Mouse (Mus musculus) adrenal gland, postnatal 4 days (tissue): ENCODE results near the gene Nupl1. TPM values are rescaled to one million over a fixed set of nuclear protein-coding genes. Genes with fewer than 3 reads are reported as not detected.

Experiments used
- DNase-seq, 2 experiments: peaks; one replicate each; pipeline ENCODE4 v3.0.0; 2021 to 2022; ENCODE audit warnings: low spot score in 2 of 2, mixed read lengths in 2 of 2
- long read RNA-seq, 2 experiments: library from polyadenylated mRNA; stranded (forward); transcript quantifications; one replicate each; pipeline ENCODE4 v2.0.0; 2021
- total RNA-seq, 2 experiments: library from RNA; stranded (reverse); gene quantifications; 2 replicates each; pipeline ENCODE4 v1.2.3; 2021

Nupl1 gene
- total RNA-seq, result not detected
- long read RNA-seq, experiment 1, partial matches to known transcripts, result 1 of 1 reads
- long read RNA-seq, experiment 1, other reads (novel, unspliced or antisense), result 0 of 1 reads
- long read RNA-seq, experiment 2, partial matches to known transcripts, result 2 of 2 reads
- long read RNA-seq, experiment 2, other reads (novel, unspliced or antisense), result 0 of 2 reads

DNA sequence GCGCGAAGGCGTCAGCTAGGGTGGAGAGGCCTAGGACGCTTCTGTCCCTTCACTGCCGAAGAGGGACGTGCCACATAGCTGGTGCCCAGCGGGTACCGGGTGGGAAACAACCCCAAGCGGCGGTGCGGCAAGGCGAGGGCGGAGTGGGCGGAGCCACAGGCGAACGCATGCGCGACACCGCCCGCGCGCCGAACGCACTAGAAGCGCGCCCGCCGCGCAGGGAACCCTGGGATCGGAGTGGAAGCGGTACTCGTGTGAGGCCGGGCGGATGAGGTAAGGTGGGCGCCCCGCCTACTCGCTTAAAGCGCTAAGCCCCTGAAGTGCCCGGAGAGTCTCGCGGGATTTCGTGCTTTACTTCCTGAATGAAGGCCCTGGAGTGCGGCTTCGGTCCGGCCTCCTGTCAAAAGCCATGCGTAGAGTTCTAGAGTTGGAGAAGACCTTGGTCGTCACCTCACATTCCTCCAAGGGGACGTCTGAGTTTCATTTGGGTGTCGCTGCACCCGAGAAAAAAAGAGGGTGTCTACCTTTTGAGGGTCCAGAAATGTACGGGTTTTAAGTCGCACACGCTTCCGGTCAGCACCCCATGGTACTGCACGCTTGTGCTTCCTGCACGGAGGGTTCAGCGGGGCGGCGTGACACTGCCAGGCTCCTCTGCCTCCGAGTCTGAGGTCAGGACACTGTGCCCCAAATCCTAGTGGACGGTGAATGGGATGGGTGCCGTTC, at the start of gene Nupl1, which contains the start of gene Gm49336:
Gene Nupl1, minus strand, starts transcription at position 151 of the 723 bp plus-strand sequence.
Gene Gm49336, minus strand, starts transcription at position 227 of the 723 bp plus-strand sequence.
- peak; percentile 89 to 94 for DNase-seq

DNA sequence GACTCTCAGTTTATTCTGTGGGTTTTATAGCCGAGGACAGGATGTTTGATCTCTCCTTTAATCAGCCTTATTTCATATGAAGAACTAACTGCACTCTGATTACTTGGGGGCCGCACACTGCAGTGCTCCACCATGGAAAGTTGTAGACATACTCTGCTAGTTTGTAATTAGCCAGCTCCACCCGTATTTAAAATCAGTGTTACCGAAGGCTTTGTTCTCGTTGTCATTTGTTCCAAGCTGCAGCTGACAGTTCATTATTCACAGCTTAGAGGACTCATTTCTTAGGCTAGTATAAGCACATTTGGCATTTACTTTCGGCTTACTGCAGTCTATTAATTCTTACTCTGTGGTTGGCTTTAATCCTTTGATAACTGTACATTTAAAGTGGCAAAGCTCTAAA, 49.8 kb upstream of the Nupl1 start:
- DNase-seq, result no peak

DNA sequence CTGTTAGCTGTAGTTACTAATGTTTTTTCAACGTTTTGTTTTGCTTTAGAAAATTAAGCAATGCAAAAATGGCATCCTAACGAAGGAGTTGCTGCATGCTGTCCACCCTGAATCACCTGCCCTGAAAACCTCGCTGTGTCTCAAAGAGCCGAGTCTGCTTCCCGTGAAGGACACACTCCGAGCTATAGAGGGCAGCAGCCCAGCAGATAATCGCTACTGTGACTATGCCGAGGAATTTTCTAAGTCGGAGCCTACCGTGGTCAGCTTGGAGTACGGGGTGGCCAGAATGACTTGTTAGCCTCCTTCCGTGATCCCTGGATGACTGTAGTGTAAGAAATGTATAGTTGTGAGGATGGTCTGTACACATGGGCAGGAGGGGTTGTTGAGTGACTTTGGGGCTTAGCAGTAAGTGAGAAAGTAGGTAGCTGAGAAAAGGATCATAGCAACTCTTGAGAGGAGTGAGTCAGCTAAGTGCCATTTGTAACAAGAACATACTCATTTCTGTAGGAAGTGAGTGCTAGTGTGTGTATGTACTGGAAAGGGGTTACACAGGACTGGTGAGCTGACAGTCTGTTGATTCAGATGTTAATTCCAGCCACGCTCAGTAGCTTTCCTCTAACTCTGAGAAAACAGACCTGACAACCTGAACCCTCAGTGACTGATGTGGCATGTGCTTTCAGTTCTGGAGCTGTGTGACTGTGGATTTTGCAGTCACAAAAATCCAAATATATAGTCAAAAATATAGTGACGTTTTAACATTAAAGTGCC, 49.2 kb upstream of the Nupl1 start:
- DNase-seq, result no peak

DNA sequence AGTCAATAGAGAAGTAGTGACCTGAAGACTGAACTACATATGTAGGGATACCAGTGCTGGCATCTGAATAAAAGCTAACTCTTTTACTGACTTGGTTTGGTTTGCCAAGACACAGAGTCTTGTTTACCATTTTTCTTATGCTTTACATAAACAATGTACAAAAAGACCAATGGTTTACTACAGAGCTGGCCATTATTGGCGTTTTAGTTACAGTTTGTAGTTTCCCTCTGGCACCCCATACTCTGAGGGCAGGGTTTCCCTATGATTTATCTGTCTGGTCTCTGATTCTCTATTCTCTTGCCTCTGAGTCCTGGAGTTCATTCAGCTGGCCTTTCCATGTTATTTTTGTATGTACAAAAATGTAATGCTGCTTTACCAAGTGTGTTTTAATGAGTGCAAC, 44.3 kb upstream of the Nupl1 start:
- no peak for DNase-seq

DNA sequence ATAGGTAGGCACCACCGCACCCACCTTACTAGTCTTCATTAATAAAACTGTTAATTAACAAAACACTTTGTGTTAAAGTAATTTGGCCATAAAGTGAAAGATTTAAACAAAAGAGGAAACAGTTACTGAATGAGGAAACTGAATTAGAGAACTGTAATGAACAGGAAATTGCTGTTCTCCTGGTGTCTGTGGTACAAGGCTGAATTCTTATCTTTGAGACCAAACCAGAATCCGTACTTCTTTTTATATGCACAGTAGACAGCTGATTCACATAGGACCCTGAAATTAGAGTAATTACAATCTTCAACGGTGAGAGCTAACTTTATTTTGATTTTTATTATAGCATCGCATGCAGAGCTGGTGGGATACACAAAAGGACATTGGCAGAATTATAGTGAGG, 39.1 kb upstream of the Nupl1 start:
- DNase-seq, result no peak

DNA sequence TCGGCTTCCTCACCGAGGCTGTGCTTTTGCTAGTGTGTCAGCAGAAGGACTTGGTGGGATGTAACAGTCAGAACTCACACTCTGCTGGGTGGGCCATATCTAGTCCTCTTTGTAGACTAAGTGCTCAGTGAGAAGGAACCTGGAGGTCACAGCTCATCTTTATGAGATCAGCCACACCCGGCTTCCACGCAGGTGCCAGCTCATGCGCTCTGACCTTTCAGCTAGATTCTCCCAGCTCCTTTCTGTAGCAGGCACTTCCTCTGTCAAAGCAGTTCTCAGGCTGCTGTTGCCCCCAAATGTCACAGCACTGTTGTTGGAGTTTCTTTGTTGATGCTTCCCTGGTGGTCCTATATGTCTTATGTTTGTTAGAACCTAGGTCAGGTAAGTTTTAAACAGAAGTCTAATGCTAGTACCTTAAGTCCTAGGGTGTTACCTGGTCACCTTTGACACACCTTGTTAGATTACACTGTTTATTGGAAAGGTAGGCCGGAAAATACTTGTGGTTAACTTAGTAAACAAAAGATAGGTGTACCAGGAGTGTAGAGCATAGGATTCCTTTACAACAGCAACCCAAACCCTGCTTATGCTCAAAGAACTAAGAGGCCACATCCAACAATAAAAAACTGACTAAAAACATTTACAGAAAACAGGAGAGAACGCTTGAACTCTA, 35.1 kb upstream of the Nupl1 start:
- no peak for DNase-seq

DNA sequence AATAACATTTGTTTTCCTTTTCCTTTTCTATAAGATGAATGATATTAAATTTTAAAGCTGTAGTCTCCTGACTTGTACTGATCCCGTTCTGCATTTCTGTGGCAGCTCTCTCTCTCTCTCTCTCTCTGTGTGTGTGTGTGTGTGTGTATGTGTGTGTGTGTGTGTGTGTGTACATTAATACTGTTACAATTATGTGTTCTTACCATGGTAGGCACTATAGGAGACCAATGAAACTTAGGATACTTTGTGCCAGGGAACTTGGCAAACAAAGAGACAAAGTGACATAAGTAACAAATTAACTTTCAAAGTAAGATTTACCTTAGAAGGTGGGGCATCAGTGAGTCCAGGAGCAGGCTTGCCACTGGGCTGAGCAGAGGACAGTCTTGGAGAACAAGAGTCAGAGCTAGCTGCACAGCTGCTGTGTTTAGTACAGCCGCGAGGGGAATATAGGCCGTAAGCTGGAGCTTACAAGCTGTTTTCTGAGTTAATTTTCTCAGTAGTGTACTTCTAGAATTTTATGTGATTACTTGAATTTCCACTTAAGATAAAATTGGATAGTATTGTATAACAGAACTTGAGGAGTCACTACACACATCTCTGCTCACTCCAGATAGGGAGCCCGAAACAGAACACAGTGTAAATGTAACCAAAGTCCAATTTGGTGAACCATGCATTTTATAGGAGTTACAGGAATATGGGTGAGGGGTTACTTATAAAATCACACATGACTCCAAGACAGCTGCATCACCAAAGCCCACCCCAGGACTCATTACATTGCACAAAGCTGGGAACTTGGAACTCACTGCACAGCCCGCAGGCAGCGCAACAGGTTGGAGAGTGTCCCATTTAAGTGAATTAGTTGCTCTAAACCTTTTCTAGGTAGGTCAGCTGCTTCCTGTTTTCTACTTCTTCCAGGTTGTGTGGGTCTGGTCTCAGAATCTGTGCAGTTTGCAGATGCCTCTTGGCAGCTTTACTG, 24.4 kb upstream of the Nupl1 start:
- no peak for DNase-seq

DNA sequence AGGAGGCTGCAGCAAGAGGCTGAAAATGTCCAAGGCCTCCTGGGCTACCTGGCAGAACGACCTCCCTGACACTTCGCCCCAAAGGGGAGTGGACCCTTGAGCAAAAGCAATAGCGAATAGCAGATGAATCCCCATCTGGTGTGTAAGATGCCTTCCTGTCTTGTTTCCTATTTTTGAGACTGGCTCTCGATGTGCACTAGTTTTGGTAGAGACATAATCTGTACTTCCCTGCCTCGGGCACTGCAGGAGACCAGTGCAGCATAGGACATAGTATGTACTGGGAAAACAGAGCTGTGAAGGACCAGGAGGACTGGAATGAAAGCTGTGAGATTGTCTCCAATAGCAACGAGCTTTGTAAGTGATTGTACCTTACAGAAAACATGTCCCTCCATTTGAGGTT, 22.1 kb upstream of the Nupl1 start:
- DNase-seq, result no peak

DNA sequence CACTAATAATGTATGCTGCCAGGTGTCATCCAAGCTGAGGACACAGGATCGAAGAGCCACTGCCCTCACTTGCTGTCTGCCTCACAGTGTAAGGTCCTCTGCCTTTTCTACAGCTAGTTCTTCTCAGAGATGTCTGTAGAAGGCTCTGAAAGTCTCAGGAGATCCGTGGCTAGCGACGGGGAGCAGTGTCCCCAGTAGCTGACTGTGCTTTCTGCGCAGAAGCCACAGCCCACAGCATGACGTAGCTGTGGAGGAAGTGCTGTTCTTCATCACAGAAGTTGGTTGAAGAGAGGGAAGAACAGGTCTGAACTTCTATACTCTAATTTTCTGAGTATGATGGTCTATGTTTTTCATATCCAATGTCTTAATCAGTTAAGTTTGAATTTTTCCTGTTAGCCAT, 18.1 kb upstream of the Nupl1 start:
- no peak for DNase-seq

DNA sequence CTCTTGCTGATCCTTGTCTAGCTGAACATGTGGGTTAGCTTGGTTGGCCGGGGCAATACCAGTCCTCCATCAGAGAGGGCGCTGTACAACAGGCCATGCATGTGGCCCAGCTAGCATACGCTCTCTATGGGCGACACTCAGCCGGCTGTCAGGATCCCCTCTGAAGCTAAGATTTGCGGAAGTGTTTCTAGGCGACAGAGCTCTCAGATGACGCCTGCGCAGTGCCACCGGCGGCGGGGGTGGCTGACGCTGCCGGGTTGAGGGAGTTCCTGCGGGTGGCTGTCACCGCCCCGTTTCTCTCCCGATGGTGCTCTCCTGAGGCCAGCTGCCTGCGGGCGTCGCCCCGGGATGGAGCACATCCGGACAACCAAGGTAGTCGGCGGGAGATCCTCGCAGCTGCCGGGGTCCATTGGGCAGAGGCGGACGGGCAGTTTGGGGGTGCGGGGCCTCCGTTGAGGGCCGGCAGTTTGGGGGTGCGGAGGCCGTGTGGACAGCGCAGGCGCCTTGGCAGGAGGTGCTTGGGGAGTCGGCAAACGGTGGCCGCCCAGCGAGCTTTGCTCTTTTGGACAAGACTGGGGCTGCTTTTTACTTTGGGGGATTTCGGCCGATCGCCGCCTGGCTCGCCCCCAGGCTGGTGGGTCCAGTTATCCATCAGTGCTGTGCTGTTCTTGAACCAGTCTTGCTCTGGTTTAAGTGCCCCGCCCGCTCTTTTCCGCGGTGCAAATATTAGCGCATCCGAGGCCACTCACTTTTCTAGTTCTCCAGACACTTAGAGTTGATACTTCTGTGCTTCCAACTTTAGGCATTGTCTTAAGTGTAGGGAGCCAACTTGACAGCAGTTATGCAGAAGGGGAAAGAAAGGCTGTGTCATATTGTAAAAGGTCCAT, 14.0 kb upstream of the Nupl1 start, which contains the start of gene Mtmr6:
Gene Mtmr6, plus strand, starts transcription at position 239 of the 887 bp plus-strand sequence.
- DNase-seq, result peak; percentile 69 to 85

DNA sequence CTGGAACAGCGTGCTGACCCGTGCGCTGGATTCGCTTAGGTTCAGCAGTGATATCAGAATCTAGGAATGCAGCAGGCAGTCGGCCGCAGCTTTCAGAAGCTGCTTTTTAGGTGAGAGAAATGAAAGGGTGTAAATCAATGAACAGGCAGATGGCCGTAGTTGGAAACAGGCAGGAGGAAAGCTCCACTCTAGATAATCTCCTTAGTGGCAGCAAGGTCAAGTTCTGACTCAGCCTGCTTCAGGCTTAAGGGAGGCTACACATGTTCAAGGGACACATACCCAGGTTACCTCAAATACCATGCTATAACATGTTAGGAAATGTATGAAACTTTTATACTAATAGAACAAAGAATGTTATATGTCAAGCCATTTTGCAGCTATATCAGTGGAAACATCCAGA, 11.1 kb upstream of the Nupl1 start:
- no peak for DNase-seq

DNA sequence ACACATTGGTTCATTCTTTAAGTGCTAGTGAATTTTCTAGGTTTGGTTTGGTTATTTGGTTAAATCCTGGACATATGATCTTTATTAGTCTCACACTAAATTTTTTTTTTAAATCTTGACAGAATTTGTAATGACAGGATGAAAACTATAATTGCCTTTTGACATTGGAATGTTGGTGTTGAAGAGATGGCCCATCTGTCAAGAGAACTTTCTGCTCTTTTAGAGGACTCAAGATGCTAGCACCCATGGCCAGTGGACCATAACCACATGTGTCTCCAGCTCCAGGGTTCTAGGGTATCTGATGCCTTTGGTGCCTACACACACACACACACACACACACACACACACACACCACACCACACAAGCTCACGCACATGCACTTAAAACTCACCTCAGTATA, 6.6 kb upstream of the Nupl1 start:
- no peak for DNase-seq

DNA sequence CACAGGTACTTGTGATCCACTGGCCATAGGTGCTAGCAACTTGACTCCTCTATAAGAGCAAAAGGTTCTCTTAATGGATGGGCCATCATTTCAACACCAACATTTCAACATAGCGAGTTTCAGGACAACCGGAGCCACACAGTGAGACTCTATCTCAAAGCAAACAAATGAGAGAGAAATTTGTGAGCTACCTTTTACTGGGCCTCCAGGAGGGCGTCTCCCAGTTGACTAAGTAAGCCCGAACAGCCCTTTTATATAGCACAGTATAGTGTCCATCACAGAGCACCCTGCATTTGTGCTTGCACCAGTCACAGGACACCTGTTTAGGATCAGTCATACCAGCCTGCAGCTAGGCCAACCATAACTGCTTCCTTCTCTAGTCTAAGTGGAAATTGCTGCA, 5.9 kb upstream of the Nupl1 start:
- no peak for DNase-seq

DNA sequence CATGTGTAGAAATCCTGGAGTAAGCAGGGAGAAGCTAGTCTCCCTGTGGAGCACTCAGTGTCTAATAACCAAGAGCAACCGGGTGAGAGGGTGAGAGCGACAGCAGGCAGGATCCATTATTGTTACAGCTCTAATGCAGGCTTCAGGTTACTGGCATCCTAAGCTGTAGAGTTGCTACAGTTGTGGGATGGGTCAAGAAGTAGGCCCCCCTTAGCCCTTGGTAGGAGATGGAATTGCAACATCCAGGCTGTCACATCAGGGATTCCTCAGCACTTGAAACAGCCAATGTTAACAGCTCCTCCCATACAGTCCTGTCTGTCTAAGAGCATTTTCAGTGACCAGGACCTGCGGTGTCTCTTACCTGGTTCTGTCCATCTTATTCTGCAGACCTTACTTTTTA, 5.1 kb upstream of the Nupl1 start:
- no peak for DNase-seq

DNA sequence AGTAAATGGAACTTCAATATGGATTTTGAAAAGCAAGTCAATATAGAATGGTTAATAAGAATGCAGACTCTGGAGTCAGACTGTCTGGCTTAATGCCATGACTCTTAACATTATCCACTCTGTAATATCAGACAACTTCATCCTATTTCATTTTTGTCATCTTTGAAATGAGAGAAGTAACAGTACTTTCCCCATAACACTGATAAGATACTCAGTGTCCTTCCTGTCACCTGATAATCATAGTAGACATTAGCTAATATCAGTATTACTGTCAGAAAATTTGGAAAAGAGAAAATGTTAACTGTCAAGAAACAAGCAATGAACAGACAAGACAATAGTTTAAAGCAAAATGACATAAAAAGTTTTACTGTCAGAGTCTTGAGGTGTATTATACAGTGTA, 3.5 kb upstream of the Nupl1 start:
- no peak for DNase-seq

DNA sequence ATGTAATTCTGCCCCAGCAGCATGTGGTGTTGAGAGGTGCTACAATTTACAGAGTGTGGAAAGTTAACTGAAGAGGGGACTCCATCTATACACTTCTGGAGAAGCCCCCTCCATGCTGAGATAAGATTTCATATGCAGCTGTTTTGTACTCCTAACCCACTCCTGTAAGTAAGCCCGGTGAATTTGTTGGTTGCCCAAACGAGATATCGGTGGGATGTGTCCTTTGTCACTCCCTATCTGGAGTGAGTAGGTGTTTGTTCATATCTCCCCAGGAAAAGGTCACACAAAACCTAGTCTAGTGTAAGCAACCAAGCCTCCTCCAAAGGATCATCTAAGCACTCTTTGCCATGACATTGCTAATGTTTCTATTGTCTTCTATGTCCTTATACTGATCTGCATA, 2.2 kb upstream of the Nupl1 start:
- DNase-seq, result no peak

DNA sequence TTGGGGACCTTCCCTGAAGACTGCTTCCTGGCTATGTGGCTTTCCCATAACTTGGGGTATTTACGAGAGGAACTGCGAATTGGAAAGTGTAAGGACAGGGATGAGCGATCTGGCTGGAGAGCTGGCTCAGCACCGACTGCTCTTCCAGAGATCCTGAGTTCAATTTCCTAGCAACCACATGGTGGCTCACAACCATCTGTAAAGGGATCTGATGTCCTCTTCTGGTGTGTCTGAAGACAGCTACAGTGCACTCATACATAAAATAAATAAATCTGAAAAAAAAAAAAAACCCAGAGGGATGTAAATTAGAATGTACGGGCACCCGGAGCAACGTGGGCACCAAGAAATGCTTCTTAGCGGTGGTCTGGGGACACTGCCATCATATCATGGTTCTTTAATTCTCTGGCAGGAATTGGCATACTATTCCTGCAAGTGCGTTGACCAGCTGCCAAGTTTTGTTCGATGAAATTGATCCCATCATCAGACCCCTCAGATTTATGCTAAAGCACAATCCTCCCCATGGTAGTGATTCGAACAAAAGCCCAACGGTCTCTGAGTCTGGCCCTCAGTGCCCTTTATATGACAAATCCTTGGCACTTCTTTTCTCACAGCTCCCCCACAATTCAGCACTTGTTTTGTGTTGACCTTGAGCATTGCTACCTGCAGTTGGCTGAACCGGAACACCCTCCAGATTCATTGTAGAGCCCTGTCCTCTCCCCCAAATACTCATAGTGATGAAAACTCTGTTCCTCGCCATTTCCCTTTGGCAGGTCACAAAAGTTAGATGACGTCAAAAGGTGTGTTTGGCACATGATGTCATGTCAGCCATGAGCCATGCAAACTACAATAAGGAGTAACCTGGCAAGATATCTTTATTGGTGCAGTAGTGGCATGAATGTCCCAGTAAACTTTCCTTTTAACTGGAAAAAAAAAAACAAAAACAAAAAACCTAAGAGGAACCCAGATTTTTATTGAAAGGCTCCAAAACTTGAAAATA, 1.1 kb upstream of the Nupl1 start:
- DNase-seq, result no peak

DNA sequence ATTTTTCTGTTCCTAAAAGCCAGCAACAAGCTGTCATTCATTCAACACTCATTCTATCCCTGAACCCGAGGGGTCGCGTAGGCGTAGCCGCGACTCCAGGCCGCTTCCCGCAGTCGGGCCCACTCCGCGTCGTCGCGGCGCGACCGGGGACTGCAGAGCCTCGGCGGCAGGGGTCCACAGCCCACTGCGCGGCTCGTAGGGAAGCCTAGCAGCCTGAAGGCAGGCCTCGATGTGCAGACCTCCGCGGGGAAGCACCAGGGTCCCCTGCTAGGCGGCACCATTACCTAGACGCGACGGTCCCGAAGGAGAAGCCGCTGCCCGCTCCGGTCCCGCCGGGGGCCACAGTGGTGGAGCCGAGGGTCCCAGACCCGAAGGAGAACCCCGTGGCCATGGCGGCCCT, 352 bp downstream of the Nupl1 start:
- DNase-seq, result no peak
